Mouse (Mus musculus): Measurements from ENCODE around the gene Ublcp1. TPM values are rescaled to one million over a fixed set of nuclear protein-coding genes. Genes with fewer than 3 reads are reported as not detected.
A peak's percentile ranks its signal among the peaks of the same experiment; 100 is the strongest.

The Ublcp1 gene
- polyA plus RNA-seq, 1 experiment: 0.53 TPM

DNA sequence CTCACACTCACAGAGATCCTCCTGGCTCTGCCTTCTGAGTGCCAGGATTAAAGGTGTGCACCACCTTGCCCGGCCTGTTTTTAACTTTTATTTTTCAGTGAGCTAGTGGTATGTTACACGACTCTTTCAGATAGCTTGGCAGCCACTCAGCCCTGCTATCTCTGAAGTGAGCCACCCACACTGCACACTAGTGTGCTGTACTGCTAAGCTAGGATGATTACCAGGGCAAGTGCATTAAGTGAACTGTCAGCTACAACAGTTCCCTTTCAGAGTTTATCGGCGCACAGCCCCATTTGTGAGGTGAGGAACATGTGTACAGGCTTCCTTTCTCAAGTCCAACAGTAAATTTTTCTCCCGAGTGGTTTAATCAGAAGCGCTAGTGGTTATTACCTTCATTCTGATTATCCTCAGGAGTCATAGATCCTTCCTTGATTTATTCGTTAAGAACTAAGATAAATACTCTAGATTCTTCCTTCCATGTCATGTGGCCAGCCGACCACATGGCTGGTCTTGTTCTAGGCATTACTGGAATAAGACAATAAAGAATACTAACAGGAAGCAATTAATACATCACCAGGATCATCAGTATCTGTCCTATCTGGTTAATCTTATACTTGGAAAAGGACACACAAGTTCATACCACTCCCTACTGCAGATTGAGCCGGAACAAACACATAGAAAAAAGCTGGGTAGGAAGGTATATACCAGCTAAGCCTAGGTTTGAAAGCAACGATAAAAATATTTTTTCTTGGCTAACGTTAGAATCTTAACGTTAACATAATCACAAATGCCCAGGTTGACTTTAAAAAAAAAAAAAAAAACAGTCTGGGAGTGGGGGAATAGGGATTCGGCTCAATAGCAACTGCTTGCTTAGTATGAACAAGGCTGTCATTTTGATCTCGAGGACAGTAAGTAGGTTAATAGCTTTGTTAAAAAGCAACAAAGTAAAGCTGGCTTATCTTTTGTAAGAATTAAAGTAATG is 42.0 kb upstream of the Ublcp1 start:
- Histone ChIP-seq H3K27me3 (ENCODE audit: control insufficient read depth) (no peaks in the 10 kb centered on the region), H3K36me3 (ENCODE audit: control insufficient read depth) (peaks cover 18% of the 10 kb centered on the region), H3K4me3 (replicated peaks) (peak overlapping the region; percentile 46), H3K4me1 (ENCODE audit: control insufficient read depth) (peaks cover 96% of the 10 kb centered on the region), H3K9me3 (ENCODE audit: control insufficient read depth, low read length) (peaks cover 4% of the 10 kb centered on the region; the same call in 1 of the 2 replicates)
- peak; percentile 41; the same call in 1 of the 2 replicates for TF ChIP-seq GATA1 (IDR thresholded peaks at IDR 0.05; ENCODE audit: low read length)
- TF ChIP-seq TAL1 (IDR thresholded peaks at IDR 0.05; ENCODE audit: low read length): peak; percentile 64

DNA sequence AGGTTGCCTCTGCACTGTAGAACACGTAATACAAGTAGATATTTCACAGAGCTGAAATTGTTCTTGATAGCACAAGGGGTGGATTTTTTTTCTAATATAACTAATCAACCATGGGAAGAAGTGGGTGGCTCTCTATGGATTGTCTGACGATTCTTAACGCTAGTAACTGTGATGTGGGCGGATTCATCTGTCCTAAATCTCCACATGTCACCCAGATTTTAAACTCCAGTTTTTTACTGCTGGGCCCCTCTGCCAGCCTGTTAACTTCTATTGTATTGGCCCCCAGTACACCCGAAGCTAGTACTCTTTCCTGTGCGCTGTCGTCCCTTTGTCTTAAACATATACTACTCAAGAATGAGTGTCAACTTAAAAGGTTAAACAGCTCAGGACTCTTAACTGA is 40.1 kb upstream of the Ublcp1 start:
- peaks cover 92% of the 10 kb centered on the region for H3K4me1 ChIP-seq (ENCODE audit: control insufficient read depth)
- peaks cover 4% of the 10 kb centered on the region; the same call in 1 of the 2 replicates for H3K9me3 ChIP-seq (ENCODE audit: control insufficient read depth, low read length)
- no peak for TF ChIP-seq TAL1 (IDR thresholded peaks at IDR 0.05; ENCODE audit: low read length)
- TF ChIP-seq GATA1 (IDR thresholded peaks at IDR 0.05; ENCODE audit: low read length): no peak
- peaks cover 18% of the 10 kb centered on the region for H3K36me3 ChIP-seq (ENCODE audit: control insufficient read depth)
- peak overlapping the region; percentile 63 for H3K4me3 ChIP-seq (replicated peaks)
- no peaks in the 10 kb centered on the region for H3K27me3 ChIP-seq (ENCODE audit: control insufficient read depth)

DNA sequence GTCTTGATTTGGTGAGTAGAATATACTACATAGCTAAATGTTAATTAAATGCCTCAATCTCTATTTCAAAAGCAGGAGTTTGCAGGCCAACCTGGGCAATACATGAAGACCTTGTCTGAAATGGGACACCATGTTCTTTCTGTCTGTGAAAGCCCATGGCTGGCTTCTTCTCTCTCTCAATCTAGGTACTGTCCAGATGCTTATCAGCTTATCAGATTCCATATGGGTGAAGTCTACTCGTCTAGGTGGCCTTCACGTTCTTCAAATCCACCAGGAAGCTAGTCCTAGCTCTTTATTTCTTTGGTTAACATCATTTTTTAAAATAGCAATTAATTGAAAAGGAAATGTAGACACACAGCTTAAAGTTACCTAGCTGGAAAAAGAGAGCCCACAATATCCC is 39.6 kb upstream of the Ublcp1 start:
- Histone ChIP-seq H3K4me1 (ENCODE audit: control insufficient read depth) (peaks cover 92% of the 10 kb centered on the region), H3K9me3 (ENCODE audit: control insufficient read depth, low read length) (0 out of 2 replicates have a peak, but pooled peaks cover under 1% of the 10 kb centered on the region), H3K4me3 (replicated peaks) (peak overlapping the region; percentile 63), H3K36me3 (ENCODE audit: control insufficient read depth) (peaks cover 15% of the 10 kb centered on the region), H3K27me3 (ENCODE audit: control insufficient read depth) (no peaks in the 10 kb centered on the region)
- TF ChIP-seq TAL1 (IDR thresholded peaks at IDR 0.05; ENCODE audit: low read length) (no peak), GATA1 (IDR thresholded peaks at IDR 0.05; ENCODE audit: low read length) (peak; percentile 63)

DNA sequence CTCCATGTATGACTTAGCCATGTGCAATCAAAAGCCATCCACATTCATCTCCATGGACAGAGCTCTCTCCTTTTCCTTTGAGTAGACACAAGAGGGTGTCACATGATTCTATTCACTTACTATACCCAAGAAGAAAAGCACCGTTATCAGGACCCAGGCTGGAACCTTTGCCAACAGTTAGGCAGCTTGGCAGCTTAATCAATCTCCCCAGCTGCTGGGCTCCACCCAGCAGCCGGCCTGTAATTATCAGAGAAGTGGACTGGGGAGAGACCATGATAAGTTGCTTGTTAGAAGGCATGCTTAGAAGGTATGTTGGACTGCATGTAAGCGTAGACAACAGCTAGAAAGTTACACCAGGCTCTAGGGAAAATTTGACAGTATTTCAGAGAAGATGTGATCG is 38.6 kb upstream of the Ublcp1 start:
- Histone ChIP-seq H3K36me3 (ENCODE audit: control insufficient read depth) (peaks cover 14% of the 10 kb centered on the region), H3K27me3 (ENCODE audit: control insufficient read depth) (no peaks in the 10 kb centered on the region), H3K9me3 (ENCODE audit: control insufficient read depth, low read length) (peaks cover 3% of the 10 kb centered on the region), H3K4me1 (ENCODE audit: control insufficient read depth) (peaks cover 92% of the 10 kb centered on the region), H3K4me3 (replicated peaks) (peak overlapping the region; percentile 63)
- TF ChIP-seq GATA1 (IDR thresholded peaks at IDR 0.05; ENCODE audit: low read length): peak; percentile 94
- peak; percentile 95 for TF ChIP-seq TAL1 (IDR thresholded peaks at IDR 0.05; ENCODE audit: low read length)

DNA sequence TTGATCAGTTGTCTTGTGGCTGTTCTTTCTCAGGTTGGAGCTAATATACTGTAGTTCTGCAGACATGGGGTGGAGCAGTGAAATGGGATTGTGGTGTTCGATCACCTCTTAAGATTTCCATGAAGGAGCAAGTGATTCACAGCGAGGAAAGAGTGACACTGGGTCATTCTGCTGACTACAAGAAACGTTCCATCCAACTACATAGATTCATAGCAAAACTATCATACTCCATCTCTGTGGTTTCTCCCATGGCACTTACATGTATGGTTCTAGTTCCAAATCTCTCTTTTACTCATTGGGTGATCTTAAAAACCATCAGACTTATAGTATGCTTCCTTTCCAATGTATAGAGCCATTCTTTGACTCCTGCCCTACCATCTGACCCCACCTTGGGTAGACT is 34.5 kb upstream of the Ublcp1 start:
- H3K27me3 ChIP-seq (ENCODE audit: control insufficient read depth): peaks cover 3% of the 10 kb centered on the region; the same call in 1 of the 2 replicates
- H3K4me3 ChIP-seq (replicated peaks): no peak overlapping the region
- H3K36me3 ChIP-seq (ENCODE audit: control insufficient read depth): peaks cover 10% of the 10 kb centered on the region; the same call in 1 of the 2 replicates
- peaks cover 58% of the 10 kb centered on the region for H3K4me1 ChIP-seq (ENCODE audit: control insufficient read depth)
- peaks cover 6% of the 10 kb centered on the region for H3K9me3 ChIP-seq (ENCODE audit: control insufficient read depth, low read length)
- TF ChIP-seq GATA1 (IDR thresholded peaks at IDR 0.05; ENCODE audit: low read length) (no peak), TAL1 (IDR thresholded peaks at IDR 0.05; ENCODE audit: low read length) (no peak)

DNA sequence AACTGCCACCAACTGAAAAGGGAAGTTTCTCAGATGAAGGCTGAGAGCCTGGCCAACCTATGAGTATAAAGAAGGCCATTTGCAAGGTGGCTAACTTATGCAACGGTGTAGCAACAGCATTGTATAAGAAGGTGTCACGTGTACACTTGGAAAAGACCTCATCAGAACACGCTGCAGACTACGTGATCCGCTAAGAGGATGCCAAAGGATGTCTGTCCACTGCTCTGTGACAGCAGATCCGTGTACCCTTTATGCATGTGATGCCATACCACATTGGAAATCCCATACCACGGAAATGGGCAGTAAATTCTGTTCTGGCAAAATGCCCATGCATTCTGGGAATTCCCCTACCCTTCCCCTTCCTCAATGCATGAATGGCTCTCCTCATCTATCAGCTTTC is 33.8 kb upstream of the Ublcp1 start:
- no peak overlapping the region for H3K4me3 ChIP-seq (replicated peaks)
- peaks cover 3% of the 10 kb centered on the region; the same call in 1 of the 2 replicates for H3K27me3 ChIP-seq (ENCODE audit: control insufficient read depth)
- peaks cover 54% of the 10 kb centered on the region for H3K4me1 ChIP-seq (ENCODE audit: control insufficient read depth)
- H3K9me3 ChIP-seq (ENCODE audit: control insufficient read depth, low read length): peaks cover 6% of the 10 kb centered on the region
- peaks cover 10% of the 10 kb centered on the region; the same call in 1 of the 2 replicates for H3K36me3 ChIP-seq (ENCODE audit: control insufficient read depth)
- TF ChIP-seq GATA1 (IDR thresholded peaks at IDR 0.05; ENCODE audit: low read length) (no peak), TAL1 (IDR thresholded peaks at IDR 0.05; ENCODE audit: low read length) (no peak)

DNA sequence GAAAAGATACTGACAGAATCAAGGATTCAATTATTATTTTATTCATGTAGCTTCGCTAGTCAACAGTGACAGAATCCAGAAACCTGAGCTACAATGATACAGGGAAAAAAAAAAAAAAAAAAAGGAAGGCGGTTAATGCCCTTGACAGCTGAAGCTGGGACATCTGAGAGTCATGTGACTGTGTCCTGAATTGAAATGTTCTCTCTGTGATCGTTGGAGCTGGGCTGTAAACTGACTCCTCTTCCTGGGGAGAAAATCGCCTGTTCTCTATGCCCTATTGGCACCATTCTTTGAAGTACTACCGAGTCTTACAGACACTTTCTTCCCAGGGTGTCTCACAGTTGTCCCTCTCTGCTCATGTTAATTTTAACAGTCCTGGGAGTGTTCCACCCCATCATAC is 32.6 kb upstream of the Ublcp1 start:
- Histone ChIP-seq H3K4me1 (ENCODE audit: control insufficient read depth) (peaks cover 51% of the 10 kb centered on the region), H3K27me3 (ENCODE audit: control insufficient read depth) (peaks cover 3% of the 10 kb centered on the region; the same call in 1 of the 2 replicates), H3K4me3 (replicated peaks) (no peak overlapping the region), H3K9me3 (ENCODE audit: control insufficient read depth, low read length) (peaks cover 6% of the 10 kb centered on the region), H3K36me3 (ENCODE audit: control insufficient read depth) (peaks cover 10% of the 10 kb centered on the region; the same call in 1 of the 2 replicates)
- TF ChIP-seq GATA1 (IDR thresholded peaks at IDR 0.05; ENCODE audit: low read length): no peak

DNA sequence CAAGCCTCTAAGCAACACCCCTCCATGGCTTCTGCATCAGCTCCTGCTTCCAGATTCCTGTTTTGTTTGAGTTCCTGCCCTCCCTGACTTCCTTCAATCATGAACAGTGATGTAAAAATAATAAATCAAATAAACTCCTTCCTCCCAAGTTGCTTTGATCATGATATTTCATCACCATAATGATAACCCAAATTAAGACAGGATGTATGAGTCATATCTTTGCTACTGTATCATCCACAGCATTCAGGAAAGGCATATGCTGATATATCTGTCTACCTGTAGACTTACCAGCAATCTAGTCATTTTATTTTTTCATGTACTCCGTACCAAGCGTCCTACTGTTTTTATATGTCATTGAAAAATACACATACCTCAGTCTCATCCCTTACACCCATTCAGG is 31.2 kb upstream of the Ublcp1 start:
- Histone ChIP-seq H3K27me3 (ENCODE audit: control insufficient read depth) (peaks cover 3% of the 10 kb centered on the region; the same call in 1 of the 2 replicates), H3K4me3 (replicated peaks) (no peak overlapping the region), H3K4me1 (ENCODE audit: control insufficient read depth) (peaks cover 45% of the 10 kb centered on the region), H3K36me3 (ENCODE audit: control insufficient read depth) (peaks cover 10% of the 10 kb centered on the region; the same call in 1 of the 2 replicates), H3K9me3 (ENCODE audit: control insufficient read depth, low read length) (peaks cover 6% of the 10 kb centered on the region)
- no peak for TF ChIP-seq GATA1 (IDR thresholded peaks at IDR 0.05; ENCODE audit: low read length)
- TF ChIP-seq TAL1 (IDR thresholded peaks at IDR 0.05; ENCODE audit: low read length): no peak

DNA sequence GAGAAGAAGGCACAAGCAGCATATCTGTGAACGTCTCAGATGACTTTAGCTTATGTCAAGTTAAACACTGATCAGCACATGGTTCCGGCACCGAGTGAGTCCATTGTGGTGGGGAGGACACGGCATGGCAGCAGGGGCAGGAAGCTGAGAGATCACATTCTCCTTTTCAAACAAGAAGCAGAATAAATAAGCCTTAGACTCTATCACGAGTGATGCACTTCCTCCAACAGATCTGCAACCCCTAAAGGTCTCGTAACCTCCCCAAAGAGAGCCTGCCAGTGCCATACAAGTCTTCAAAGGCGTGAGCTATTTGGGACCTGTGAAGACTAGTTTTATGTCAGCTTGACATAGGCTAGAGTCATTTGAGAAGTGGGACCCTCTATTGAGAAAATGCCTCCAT is 30.7 kb upstream of the Ublcp1 start:
- Histone ChIP-seq H3K9me3 (ENCODE audit: control insufficient read depth, low read length) (peaks cover 6% of the 10 kb centered on the region), H3K4me3 (replicated peaks) (no peak overlapping the region), H3K27me3 (ENCODE audit: control insufficient read depth) (peaks cover 3% of the 10 kb centered on the region; the same call in 1 of the 2 replicates), H3K4me1 (ENCODE audit: control insufficient read depth) (peaks cover 45% of the 10 kb centered on the region), H3K36me3 (ENCODE audit: control insufficient read depth) (peaks cover 6% of the 10 kb centered on the region; the same call in 1 of the 2 replicates)
- TF ChIP-seq GATA1 (IDR thresholded peaks at IDR 0.05; ENCODE audit: low read length) (no peak), TAL1 (IDR thresholded peaks at IDR 0.05; ENCODE audit: low read length) (no peak)

All from erythroblast, embryonic 14.5 days (primary cell).